Mouse (Mus musculus) MEL-GATA-1-ER (cell line): ENCODE measurements around the gene Tmem82.
A peak's percentile ranks its signal among the peaks of the same experiment; 100 is the strongest.

Experiments used
- DNase-seq: peaks from one replicate; pipeline ENCODE4 v3.0.0-alpha.2; 2012; ENCODE audit warnings: low read depth; ENCODE audit errors: extremely low read depth

Tmem82 gene

DNA sequence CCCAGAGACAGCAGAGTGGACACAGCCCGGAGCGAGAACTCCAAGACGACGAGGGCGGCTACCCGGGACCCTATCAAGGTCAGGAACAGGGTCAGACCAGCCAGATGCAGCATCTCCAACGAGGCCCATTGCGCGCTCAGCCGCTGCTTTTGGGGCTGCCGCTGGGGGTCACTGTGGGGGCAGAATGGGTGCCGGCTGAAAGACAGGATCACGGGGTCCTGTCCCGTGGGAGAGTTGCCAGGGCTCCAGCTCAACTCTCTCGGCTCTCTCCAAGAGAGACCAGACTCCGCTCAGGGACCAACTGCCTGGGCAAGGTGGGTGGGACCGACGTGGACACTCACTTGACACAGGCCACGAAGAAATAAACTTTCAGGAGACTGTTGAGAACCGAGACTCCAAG lies 1.1 kb downstream of the Tmem82 start:
- peak; percentile 28 for DNase-seq

DNA sequence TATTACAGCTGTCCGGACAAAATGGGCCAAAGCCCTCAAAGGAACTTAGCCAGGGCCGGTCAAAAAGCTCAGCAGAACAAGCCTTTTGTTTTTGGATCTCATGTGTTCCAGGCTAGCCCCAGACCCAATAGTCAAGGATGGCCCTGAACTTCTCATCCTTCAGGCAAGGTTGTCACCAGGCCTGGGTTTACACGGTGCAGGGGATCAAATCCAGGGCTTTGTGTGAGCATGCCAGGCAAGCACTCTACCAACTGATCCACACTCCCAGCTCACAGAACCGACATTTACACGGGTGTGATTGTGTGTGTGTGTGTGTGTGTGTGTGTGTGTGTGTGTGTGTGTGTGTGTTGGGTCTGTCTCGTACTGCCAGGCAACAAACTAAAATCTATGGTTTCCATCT lies 1.6 kb downstream of the Tmem82 start:
- DNase-seq: no peak

DNA sequence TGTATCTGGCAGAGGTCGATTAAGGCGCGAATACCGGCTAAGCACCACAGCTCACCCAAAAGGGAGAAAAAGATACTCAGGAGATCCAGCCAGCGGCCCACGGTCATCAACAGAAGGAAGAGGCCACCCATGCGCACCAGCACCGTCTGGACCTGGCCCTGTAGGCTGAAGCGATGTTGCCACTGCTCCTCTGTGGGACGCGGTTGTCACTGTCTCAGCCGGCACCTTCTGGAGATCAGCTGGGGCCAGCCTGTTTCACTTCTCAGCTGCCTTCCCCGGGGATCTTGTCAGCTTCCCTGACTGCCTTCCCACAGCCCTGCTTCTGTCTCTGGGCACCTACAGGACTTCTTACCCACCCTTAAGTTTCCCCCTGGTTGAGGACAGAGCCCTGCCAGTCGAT lies 3.5 kb downstream of the Tmem82 start:
- no peak for DNase-seq

DNA sequence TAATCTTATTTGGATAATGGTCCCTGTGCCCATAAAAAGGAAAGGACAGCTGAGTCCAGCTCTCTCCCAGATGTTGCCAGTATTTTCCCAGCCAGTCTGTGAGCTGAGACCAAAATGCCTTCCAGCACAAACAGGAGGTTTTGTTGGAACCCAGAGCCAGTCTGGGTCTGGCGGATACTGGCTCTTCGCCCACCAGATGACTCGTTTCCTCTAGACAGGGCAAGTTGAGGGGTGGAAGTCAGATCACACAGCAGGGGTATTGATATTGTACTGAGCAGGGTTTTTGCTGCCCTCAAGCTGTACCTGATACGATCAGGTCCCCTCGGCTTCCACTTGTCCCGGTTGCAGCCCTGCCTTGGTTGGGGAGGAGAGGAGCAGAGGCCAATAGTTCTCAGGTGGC lies 8.9 kb downstream of the Tmem82 start:
- DNase-seq: no peak

DNA sequence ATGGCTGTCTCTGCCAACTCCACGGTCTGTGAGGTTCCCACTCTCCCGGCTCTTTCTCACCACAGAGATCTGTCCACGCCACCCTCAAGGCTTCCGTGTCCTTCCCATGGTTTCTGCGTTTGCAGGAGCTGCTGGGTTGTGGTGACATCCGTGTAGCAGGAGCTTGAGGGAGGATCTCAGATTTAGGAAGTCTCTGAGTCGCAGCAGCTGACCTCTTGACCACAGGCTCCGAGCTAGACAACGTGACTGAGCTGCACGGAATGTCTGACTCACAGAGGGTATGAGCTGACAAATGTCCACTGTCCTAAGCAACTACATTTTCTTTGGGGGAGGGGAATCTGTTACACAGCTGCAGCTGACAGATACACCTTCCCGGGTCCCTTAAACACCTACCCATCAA lies 12.6 kb downstream of the Tmem82 start, which contains the start of gene Fblim1:
Gene Fblim1 (minus strand): TSS at position 236 of the 400 bp plus-strand sequence.
- no peak for DNase-seq

DNA sequence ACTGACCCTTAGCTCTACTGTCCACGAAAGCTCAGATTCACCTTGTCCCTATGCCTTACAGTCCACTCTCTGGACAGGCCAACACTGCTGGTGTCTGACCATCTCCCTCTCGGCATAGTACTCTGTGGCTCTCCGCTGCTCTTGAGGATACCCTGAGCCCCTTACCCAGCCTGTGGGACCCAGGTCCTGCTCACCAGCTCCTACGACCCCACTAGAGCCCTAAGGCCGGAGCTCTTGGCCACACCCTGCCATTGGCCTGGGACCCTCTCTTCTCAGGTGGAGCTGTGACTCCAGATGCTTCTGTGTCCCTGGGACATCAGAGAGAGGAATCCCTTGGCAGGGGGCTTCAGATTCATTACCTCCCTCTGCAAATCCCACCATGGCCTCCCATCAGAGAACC lies 13.0 kb downstream of the Tmem82 start:
- no peak for DNase-seq

DNA sequence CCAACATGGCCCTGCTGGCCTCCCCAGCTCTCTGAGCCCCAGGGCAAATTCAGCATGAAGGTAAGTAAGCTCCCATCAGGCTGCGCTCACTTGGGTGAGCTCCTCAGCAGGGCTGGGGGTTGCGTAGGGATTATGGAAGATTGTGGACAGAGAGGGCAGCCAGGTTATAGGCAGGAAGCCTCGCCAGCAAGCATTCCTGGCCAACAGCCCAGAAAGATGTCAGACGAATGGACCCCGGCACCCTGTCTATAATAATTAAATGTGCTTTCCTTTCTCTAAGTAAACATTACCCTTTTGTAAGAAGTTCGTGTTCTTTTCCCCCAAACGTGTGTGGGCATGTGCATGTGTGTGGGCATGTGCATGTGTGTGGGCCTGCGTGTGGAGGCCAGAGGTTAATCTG lies 13.9 kb downstream of the Tmem82 start:
- no peak for DNase-seq

DNA sequence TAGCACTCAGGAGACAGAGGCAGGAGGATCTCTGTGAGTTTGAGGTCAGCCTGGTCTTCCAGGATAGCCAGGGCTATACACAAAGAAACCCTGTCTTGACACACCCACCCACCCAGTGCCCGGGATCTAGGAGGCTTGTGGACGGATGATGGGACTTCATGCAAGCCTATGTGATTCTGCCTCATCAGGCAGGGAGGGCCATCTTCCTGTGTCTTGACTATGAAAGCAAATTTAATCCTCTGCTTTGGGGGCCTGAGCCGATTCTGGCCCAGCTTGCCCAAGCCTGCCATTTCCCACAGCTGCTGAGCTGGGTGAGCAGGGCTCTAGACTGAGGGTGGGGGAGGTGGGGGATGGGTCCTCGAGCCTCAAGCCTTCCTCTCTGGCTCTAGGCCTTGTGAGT lies 14.5 kb downstream of the Tmem82 start:
- no peak for DNase-seq

DNA sequence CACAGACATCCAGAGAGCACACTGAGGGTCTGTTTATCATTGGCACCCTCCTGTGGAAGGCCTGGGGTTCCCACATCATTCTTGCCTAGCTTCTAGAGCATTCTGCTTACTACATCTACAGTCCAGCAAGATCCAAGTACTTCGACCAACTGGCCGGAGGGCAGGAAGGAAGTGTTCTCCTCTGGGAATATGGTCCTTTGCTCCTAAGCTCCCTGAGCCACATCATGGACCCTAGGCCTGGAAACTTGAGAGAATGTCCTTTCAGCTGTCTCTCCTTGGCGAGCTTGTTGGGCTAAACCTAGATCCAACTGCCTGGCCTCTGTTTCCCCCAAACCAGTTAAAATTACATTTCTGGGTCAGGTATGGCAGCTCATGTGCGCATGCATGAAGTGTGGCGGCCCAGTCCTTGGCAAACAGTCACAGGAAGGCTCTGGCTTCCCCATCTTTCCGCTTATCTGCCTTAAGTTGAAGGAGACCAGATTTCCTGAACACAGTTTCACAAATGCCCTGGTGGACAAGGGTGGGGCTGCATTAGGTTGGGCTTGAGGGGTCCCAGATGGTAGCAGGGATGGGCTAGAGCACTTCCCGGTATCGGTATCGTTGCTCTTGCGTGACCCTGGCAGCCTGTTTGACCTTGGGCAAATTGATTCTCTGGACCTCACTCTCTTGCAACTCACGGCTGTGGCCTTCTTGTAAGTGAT lies 15.8 kb downstream of the Tmem82 start:
- no peak for DNase-seq

DNA sequence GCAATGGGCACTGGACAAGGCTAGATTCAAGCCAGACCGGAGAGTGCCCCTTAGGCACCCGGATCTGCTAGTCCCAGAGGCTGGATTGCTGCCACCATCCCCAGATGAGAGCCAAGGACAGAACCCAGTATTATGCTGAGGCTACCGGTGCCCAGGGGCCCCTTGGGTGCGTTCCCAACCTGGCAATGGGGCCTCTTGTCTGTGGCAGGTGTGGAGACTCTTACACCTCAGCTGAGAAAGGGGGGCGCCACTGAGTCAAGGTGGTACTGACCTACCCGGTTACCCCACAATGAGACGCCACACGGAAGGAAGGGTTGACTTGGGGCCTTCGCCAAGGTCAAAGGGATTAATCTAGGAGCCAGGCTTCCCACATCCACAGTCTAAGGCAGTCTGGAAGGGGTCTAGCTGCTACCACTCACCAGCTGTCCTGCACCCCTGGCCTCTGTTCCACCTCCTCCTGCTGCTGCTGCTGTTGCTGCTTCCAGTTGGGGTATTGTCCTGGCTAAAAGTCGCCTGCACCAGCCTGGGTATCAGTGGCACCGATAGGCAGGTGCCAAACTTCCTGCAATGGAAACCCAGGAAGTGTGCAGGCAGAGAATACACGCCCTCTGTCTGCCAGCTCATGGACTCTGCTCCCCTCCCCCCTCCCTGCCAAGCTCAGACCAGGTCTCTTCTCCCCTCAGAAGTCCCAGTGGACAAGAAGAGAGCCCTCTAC lies 17.1 kb downstream of the Tmem82 start:
- no peak for DNase-seq

DNA sequence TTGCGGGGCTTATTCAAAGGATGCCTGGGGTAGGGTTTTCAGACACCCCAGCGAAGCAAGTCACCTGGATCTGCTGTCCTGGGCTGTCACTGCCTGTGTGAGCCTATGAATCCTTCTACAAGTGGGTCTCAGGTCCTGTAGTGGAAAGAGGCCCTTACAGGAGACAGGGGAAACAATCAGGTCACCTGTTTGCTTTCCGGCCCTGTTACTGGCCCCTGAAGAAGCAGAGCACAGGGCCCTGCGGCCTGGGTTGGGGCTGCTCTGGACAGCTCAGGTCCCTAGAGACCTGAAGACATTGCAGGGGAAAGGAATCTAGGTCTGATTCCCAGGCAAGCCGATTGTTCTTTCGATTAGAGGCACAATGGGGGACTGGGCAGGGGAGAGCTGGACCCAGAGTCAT lies 18.1 kb downstream of the Tmem82 start:
- no peak for DNase-seq

DNA sequence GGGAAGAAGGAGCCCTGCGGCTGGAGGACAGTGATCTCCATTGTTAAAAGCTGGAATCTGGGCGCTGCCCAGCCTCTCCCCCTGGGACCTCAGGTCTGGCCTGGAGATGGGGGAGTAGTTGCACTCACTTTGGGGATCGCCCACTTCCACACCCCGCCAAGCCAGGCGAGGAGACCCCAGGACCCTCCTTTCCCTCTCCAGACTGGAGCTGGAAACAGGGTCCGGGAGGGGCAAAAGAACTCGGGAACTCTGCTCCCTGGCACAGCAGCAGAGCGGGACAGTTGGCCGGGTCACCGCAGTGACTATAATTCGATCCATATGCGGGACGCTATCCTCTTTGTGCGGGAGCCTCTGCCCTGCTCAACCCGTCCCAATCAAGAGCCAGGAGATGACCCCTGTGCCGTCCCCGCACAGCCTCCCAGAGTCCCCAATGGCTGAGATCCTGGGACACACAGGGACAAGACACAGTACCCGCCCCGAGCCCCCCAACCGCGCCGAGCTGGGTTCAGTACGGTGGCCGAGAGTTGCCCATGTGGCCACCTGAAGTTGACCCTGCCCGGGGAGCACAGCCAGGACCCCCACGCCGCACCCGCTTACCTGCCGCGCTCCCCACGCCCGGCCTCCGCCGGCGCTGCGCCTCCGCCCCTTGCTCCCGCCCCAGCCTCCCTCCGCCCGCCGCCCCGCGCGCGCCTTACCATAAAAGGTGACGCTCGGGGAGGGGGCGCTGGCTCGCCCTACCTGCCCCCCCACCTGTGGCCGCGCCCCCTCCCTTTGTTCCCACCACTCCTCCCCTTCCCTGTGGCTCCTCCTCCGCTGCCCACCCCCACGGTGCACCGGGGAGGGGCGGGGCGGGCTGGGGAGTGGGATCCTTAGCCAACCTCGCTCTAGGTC lies 18.9 kb downstream of the Tmem82 start:
- no peak for DNase-seq

DNA sequence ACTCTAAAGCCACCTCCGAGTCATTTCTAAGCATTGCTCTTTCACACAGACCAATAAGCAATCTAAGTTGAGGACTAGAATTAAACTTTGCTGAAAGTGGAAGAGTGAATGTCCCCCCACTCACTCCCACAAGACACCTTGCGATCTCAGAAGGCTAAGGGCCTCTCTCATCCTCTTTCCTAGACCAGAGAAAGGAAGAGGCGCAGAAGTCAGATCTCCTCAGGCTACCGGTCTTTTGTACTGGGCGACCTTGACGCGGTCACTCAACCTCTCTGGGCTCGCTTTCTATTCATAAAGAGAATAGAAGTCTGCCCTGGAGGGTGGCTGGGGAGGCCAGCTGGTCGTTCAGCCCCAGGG lies 19.6 kb downstream of the Tmem82 start:
- DNase-seq: no peak

DNA sequence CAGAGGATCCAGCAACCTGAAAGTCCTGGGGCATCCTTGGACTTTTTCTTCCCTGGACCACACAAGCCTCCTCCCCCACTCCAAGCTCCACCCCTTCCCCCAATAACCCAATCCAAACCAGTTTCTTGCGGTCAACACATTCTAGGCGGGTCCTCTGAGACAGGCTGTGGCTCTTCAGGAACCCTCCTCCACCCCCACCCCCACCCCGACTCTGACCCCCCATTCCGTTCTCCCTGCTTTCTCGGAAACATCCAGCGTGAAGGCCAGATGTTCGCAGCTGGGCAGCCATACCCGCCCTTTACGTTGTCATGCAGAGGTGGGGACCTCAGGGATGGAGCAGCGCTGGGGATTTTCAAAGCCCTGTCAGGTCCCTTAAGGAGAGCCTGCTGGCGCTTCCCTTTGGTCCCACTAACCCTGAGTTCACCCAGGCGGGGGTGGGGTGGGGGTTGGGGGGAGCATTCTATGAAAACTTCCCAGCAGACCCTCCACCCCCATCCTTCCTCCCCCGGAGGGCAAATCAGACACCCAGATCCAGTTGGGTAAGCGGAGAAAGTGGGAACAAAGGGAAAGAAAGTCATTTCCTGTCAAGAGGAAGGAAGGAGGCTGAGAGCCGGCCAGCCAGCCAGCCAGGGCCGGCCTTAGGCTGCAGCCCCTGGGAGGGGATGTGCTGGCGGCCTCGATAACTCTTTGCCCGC lies 20.1 kb downstream of the Tmem82 start:
- DNase-seq: no peak

DNA sequence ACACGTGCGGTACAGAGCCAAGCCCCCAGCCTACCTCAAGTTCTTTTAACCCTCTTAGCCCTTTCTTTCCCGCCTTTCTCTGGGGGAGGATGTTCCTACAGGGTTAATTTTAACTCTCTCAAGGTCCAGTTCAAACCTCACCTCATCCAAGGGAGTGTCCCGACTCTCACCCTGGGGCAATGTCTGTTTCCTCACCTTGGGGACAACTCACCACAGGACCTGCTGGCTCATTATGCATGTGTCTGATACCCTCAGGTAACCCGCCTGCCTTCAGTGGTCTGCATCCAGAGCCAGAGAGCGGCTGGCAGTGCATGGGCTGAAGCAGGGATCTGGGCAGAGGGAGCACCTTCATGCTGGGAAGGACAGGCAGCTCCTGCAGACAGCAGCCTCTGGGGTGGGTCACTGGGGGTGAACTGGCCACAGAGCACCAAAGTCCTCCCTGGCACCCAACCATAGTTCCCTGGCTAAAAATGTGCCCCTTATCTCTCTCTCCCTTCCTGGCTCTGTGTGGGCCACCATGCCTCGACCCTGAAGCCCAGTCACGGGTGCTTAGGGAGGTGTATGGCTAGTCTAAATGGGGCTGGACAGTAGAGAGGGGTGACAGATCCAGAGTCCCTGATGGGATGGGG lies 21.6 kb downstream of the Tmem82 start:
- DNase-seq: no peak

DNA sequence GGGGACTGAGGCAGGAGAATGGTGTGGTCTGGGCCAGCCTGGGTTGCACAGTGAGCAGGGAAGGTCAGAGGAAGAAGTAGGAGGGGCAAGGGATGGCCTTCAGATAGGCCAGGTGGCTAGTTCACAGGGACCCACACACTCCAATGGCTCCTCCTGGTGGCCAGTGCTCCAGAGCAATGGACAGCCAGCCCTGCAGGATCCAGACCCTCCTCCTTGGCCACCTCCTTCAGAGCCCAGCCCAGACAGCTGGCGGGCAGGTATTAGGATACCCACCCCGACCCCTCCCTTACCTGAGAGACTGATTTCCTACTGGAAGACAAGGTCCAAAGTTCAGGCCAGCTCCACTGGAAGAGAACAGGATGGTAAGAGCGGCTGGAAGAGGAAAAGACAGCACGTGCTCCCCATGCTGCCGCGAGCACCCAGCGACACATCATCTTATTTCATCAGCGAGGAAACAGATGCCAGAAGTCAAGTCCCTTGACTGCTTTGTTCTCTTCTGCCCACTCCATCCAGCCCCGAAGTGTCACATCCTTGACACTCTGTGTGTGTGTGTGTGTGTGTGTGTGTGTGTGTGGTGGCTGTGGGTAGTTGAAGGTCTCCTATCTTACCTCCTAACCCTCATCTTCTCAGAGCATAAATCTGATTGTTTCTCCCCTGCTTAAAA lies 22.7 kb downstream of the Tmem82 start:
- DNase-seq: no peak

DNA sequence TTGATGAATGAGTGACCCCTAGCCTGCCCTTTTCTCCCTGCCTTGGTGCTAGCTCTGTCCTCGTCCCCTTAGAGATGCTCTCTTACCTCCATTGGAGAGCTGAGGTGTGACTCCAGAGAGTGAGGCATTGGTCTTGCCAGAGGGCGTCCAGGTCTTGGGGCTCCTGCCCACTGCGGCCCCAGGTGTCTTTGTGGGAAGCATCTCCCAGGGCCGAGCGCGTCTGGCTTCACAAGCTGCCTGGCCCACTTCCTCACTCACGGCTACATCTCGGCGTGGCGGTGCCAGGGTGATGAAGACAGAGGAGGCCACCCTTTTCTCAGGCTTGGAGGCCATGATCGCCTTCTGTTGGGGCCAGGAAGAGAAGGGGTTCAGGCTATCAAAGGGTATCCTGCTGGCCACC lies 23.3 kb downstream of the Tmem82 start:
- no peak for DNase-seq

DNA sequence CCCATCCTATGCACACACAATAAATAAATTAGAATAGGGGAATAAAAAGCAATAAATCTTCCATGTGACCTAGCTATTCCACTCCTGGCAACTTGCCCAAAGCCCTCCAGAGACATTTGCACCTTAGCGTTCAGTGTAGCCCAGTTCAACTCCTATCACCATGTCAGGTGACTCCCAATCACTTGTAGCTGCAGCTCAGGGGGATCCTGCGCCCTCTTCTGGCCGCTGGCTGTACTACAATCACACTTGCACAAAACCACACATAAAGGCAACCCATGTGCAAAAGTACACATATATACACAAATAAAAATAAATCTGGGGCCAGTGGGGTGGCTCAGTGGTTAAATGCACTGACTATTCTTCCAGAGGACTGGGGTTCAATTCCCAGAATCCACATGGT lies 26.9 kb downstream of the Tmem82 start:
- DNase-seq: peak; percentile 43

DNA sequence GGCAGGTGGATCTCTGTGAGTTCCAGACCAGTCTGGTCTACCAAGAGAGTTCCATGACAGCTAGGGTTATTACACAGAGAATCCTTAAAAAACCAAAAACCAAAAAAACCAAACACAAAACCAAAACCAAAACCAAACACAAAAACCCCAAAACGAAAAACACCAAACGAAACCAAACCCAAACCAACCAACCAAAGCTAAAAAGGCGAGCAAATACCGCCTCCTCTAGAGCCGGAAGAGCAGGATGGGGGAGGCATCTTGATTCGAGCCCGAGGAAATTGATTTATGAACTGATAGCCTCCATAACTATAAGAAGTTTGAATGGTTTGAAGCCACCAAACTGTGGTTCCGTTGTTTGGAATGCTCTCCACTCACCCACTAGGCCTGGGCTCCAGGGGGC lies 34.5 kb downstream of the Tmem82 start:
- DNase-seq: no peak

DNA sequence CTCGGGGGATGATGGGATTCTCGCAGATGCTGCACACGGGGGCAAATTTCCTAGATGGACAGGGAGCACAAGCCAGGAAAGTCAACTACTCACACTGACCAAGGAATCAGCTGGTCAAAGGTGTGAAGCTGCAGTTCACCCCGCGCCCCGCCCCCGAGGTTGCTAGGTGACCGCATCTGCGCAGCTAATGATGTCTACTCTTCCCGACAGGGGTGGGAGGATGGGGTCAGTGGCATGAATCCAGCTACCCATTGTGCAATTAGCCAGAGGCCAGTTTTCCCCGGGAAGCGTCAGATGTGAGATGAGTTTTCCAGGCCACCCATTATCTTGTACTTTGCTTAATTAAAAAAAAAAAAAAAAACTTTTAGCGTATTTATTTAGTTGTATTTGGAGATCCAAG lies 37.4 kb downstream of the Tmem82 start:
- DNase-seq: no peak

DNA sequence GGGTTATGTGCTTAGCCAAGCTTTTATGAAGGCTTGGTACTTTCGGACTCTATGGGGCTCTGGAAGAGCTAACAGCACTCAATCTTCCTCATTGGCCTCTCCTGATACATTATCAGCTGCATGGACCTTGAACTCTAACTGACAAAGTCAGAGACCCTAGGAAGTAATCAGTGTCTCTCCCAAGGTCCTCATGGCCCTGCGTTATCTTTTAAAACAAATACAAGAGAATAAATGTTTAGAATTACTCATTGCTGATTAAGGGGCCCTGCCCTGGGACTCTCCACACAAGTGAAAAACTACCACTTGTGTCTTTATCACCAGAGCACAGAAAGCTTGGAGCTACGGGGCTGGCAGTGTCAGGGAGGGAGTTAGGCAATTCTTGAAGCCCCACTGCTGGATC lies 39.6 kb downstream of the Tmem82 start:
- peak; percentile 21 for DNase-seq
